Mouse (Mus musculus): ENCODE data around the gene Lipa.

The Lipa gene

DNA sequence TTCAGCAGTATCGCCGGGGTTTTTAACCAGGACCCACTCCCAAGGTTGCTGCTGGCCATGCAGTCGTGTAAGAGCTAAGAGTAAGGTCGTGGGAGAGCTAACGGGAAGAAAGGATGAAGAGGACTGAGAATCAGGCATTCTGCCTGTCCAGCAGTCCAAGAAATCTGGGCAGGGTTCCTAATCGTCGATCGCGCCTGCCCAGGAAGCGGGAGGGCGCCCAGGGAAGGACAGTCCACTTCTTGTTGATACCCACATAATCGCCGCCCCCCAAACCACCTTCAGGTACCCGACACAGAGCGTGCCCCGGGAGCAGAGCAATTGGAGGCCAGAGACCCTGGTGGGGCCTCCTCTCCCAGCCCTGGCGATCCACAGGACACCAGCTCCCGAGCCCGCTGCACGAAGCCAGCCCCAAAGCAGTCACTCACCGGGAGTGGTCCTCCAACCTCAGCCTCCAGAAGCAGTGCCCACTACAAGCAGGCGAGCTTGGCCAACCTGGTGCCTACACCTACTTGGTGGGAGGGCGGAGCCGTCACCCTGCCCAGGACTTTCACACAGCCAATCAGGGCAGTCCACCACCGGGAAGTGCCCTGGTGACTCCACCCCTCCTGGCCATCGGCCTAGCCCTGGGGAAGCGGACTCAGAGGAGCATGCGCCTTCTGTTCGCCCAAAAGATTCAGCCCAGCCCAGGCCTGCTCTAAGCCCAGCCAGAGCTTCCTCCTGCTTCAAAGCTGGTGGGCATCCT is at the start of gene Lipa:
Lipa (minus strand) TSS at position 534 of the 742 bp plus-strand sequence.
- DNase-seq (ENCODE audit: low spot score in 2 of 2), result peak; percentile 83 to 88

DNA sequence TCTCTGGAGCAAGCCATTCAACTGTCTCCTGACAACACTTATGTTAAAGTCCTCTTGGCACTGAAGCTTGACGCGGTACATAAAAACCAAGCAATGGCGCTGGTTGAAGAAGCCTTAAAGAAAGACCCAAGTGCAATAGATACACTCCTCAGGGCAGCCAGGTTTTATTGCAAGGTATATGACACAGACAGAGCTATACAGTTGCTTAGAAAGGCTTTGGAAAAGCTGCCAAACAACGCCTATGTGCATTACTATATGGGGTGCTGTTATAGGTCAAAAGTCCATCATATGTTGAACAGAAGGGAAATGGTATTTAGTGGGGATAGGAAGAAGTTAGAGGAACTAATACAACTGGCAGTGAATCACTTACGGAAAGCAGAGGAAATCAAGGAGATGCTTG is 46.4 kb upstream of the Lipa start:
- no peak for DNase-seq (ENCODE audit: low spot score in 2 of 2)

DNA sequence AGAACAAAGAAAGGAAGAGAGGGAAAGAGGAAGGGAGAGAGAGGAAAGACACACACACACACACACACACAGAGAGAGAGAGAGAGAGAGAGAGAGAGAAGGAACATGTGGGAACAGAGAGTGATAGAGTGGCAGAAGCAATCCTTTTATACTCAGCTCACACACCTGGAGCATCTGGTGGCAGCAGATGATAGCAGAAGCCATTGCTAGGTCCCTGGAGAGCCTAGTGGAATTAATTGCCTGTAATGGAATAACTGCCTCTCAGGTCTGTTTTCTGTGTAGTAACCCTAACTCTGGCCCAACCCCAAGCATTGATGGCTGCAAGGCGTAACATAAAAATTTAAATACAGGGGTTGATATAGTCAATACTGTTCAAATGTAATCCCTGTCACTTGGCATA is 43.8 kb upstream of the Lipa start:
- no peak for DNase-seq (ENCODE audit: low spot score in 2 of 2)

DNA sequence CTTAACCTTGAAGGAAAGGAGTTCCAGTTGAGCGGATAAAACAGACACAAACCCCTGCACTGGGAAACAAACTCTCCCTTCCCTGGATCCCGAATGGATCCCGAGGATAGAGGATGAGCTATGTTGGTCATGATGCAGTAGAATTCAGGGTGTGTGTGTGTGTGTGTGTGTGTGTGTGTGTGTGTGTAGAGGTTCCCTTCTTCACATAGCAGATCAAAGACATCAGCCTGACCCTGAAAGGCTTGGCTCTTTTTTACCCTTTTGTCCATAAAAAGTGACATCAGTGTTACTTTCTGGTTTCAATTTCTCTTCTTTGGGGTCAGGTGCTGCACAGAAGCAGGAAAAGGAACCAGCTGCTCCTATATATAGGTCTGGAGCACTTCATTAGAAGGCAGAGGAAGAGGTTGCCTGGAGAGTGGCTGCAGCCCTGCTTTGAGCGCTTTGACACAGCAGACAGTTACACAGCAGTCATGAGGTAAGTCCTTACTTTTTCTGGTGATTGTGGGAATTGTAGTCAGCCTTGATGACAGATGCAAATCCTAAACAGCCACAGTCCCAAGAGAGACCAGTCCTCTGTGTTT is 42.7 kb upstream of the Lipa start:
- DNase-seq (ENCODE audit: low spot score in 2 of 2), result no peak

DNA sequence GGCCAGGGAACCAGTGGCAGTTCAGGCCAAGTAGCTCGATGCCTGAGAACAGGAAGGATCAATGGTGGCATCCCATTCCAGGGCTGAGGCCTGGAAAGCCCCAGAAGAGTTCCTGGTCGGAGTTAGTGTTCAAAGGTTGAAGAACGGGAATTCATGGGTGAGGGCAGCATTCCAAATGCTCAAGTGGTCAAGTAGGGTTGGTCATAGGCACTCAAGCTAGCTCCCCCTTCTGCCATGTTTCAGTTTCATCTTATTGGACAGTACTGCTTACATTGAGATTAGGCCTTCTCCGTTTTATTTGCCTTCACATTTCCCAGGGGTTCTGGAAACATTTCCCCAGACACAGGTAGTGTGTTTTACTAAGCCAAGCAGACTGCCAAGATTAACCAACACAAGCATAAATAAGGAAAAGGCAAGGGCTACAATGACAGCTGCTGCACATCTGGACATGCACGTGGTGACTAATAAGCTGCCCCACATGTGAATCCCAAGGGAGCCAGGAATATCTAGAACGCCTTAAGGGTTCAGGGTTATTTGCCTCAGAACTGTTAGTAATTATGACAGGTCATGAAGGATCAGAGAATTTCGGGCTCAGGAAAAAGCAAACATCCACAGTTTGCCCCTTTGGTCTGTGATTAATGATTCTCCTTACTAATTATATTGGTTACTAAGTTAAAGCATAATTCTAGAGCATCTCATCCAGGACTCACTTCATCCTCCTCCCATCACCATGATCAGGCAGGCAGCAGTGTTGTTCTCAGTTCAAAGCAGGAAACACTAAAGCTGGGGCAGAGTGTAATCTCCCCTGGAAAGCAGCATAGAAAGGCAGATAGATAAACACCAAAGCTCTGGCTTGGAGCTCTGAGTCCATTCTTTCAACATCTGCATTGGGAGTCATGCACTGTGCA is 42.0 kb upstream of the Lipa start:
- DNase-seq (ENCODE audit: low spot score in 2 of 2), result no peak

- DNase-seq (ENCODE audit: low spot score in 2 of 2), result no peak
Observed at GRCm38 (mm10) chr19:34566178-34566784, 39.0 kb upstream of the Lipa start.

- DNase-seq (ENCODE audit: low spot score in 2 of 2), result no peak
Observed at GRCm38 (mm10) chr19:34562556-34562955, 35.3 kb upstream of the Lipa start.

- no peak for DNase-seq (ENCODE audit: low spot score in 2 of 2)
Observed at GRCm38 (mm10) chr19:34556621-34557020, 29.3 kb upstream of the Lipa start.

DNA sequence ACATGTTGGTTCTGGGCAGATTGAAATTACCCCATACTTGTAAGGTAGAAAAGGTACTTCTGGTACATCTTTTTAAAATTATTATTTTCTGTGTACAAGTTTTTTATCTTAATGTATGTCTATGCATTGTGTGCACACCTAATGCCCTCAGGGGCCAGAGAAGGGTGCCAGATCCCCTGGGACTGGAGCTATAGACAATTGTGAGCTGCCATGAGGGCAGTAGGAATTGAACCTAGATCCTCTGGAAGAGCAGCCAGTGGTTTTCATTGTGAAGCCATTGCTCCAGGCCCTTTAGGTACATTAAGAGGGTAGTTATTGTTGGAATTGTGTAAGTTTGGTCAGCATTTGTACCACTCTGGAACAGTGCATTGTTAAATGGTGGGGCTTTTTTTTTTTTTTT is 26.8 kb upstream of the Lipa start:
- DNase-seq (ENCODE audit: low spot score in 2 of 2), result no peak

DNA sequence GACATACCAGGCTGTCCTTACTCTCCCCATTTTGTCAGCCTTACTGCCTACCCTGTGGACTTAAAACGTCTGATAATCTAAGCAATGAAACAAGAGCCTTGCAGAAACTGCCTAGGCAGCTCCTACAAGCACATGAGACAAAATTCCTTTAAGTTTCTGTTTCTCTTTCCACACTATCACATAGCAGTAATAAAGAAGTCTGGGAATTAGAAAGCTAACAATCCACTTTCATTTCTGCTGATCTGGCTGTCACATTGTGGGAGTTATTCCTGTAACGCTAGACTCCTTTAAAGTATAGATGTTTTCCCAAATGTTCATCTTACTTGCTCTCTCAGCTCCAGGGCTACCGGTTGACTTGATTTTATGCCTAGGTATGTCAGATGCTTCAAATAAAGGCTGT is 26.2 kb upstream of the Lipa start:
- DNase-seq (ENCODE audit: low spot score in 2 of 2), result no peak

GRCm38 (mm10) chr19:34553021-34553420 is 25.7 kb upstream of the Lipa start:
- no peak for DNase-seq (ENCODE audit: low spot score in 2 of 2)

DNA sequence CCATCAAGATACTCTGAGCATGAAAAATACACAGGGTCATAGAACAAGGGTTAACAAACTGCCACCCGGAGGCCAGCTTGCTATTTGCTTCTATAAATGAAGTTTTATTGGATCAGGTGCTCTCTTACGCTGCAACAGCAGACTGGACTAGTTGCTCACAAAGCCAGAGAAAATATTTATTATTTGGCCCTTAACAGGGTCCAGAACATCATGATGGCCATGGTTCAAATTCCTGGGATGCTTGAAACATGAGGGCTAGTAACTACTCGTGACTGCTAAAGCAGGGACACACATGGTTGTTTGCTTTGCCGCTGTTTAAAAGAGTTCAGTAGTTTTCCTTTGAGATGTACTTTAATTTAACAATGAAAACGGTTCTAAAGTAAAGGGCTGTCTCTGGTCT is 24.7 kb upstream of the Lipa start:
- DNase-seq (ENCODE audit: low spot score in 2 of 2), result peak in 1 of 2 experiments; percentile 28

DNA sequence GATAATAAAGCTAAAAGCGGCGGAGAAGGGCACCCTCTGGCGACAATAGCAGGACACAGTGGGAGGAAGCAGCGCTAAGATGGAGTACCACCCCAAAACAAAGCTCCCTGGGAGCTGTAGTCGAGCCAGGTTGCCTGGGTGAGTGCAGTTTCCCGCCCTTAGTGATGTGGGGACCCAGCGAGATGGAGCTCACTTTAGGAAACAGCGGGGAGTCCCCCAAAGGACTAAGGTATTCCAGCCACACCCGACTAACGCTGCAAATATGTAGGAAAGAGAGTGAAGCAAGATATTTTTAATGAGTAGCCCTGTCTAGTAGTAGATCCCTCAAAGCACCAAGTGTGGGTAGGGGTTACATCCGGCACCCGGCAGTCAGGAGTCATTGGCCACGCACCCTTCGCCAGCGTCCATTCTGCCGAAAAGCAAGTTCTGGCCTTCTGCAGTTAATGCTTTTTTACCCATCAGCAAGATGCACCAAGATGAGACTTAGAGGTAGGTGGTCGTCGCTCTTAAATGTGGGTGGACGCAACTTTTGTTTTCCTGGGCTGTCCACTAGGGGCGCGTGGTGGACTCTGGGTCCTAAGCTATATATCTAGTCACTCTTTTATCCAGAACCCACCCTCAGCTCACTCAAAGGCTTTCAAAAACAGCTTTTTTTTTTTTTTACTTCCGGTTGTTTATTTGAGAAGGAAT is 23.4 kb upstream of the Lipa start, which contains the start of gene Ifit2:
Ifit2 (plus strand) TSS at position 161 of the 690 bp plus-strand sequence.
- peak; percentile 74 to 75 for DNase-seq (ENCODE audit: low spot score in 2 of 2)

- no peak for DNase-seq (ENCODE audit: low spot score in 2 of 2)
Observed at GRCm38 (mm10) chr19:34550205-34550533, 22.9 kb upstream of the Lipa start.

DNA sequence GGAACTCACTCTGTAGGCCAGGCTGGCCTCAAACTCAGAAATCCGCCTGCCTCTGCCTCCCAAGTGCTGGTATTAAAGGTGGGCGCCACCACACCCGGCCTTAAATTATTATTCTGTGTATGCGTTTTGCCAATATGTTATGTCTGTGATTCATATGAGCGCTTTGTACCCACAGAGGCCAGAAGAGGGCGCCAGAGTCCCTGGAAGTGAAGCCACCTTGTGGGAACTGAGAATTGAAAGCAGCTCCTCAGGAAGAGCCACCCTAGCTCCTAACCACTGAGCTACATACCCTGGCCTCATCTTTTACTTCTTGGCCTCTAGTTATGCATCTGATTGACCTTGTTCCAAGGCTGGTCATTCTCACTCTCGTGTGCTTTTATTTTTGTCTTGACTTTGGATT is 20.7 kb upstream of the Lipa start:
- DNase-seq (ENCODE audit: low spot score in 2 of 2), result peak; percentile 74 to 89

- DNase-seq (ENCODE audit: low spot score in 2 of 2), result no peak
Observed at GRCm38 (mm10) chr19:34546211-34546610, 18.9 kb upstream of the Lipa start.

DNA sequence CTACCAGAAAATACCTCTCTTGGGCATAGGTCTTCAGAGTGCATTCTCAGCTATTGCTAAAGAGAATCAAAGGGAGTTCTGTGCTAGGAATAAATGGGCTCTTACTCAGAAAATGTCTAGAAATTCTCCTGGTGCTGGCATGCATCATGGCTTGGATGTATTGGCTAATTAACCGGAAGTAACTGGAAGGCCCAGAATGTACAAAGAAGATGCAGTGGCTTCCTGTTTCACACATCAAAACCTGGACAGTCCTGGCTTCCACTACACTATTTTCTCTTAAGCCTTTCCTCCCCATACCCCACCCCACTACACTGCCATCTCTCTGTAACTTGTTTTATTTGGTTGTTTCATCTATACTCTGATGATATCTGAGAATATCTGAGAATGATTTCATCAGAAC is 12.1 kb upstream of the Lipa start:
- DNase-seq (ENCODE audit: low spot score in 2 of 2), result no peak

DNA sequence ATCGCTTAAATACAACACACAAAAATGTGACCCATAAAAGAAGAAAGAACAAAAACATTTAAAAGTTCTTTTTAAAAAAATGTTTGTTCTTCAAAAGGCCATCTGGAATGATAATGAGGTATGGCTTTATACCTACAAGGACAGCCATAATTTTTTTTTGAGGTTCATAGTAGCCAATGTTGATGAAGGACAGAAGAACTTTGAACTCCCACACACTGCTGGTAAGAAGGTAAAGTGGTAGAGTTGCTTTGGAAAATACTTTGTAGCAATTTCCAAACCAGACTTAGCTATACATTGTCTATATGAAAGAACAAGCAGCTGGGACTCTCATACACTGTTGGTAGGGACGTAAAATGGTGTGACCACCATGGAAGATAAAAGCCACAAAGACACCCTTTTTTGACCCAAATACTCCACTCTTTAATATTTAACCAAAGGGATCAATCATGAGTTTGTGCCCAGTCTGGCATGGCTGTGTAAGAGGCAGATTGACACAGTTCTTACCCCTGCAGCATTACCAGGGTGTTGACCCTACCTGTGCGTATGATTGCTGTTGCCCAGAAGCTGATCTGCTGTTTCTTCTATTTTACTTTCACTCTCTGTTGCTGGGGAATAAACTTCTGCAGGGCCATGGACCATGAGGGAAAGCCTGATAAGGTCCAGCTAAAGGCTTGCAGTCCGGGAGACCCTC is 4.9 kb upstream of the Lipa start:
- no peak for DNase-seq (ENCODE audit: low spot score in 2 of 2)

DNA sequence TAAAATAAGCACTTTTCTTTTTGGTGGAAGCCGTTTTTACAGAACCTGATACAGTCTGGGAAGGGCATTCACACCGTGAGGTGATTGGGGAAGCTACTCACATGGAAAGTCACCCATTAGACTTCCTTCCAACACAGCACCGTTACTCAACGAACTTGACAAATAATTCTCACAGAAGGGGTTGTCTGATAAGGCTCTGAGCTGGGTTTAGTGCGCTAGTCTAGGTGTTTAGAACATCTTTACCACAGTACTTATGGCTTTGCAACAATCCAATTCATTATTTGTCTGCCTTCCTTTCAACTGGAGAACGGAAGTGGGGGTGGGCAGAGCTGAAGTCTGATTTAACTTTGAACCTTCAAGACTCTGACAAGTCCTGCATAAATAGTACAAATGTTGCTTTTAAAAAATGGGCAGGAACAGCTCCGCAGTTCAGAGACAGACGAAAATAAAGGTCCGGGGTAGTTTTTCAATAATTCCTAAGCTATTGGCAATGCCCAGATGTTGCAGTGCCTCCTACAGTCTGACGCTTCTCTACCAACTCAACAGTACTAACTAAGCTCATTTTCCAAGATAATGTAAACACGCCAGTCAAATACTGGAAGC is 852 bp downstream of the Lipa start:
- DNase-seq (ENCODE audit: low spot score in 2 of 2), result peak in 1 of 2 experiments; percentile 49

GRCm38 (mm10) chr19:34524646-34525045 is 2.6 kb downstream of the Lipa start:
- DNase-seq (ENCODE audit: low spot score in 2 of 2), result no peak

Data from thymus, postnatal 10 days (tissue).